ENCODE assay signal across 40 mouse cellular contexts in the genomic region with DNA sequence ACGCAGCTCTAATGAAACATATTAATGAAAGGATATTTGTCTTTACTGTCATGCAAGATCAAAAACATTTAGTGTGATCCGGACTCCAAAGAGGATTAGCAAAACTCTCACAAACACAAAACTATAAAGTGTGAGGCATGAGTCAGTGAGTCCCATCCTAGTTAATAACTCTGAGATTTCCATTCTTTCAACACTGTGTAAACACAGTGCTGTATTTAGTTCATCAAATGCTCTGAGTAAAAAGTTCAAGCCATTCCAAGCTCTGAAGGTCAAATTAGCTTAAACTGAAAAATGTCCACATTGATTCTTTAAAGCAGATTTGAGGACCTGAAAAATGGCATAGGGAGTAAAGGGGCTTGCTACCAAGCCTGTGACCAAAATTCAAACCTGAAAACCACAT. TPM values are rescaled to one million over a fixed set of nuclear protein-coding genes. Genes with fewer than 3 reads are reported as not detected.
"Had no signal": no experiment of that assay in that cellular context is flagged by ENCODE, and none has a peak within 500 bp of the region (broad histone marks: within the 10 kb centered on the region; RNA-seq: fewer than 3 reads in every experiment).

No protein-coding gene starts in this region.

- H3K4me2 ChIP-seq: embryonic facial prominence, embryonic 12.5 days; embryonic facial prominence, embryonic 13.5 days; embryonic facial prominence, embryonic 15.5 days; forebrain, embryonic 12.5 days; forebrain, embryonic 13.5 days; forebrain, embryonic 15.5 days had no signal

- H3K27me3 ChIP-seq: embryonic facial prominence, embryonic 12.5 days; embryonic facial prominence, embryonic 13.5 days; embryonic facial prominence, embryonic 15.5 days; forebrain, embryonic 12.5 days; forebrain, embryonic 13.5 days; forebrain, embryonic 15.5 days had no signal

- H3K4me1 ChIP-seq: embryonic facial prominence, embryonic 10.5 days; embryonic facial prominence, embryonic 12.5 days; embryonic facial prominence, embryonic 13.5 days; embryonic facial prominence, embryonic 15.5 days; forebrain, embryonic 10.5 days; forebrain, embryonic 12.5 days; forebrain, embryonic 13.5 days; forebrain, embryonic 15.5 days had no signal

- H3K27ac ChIP-seq: embryonic facial prominence, embryonic 10.5 days; embryonic facial prominence, embryonic 12.5 days; embryonic facial prominence, embryonic 13.5 days; embryonic facial prominence, embryonic 15.5 days; forebrain, embryonic 10.5 days; forebrain, embryonic 12.5 days; forebrain, embryonic 13.5 days; forebrain, embryonic 15.5 days; gastrocnemius, adult 2 months; heart, adult 2 months had no signal

- H3K4me3 ChIP-seq: embryonic facial prominence, embryonic 10.5 days; embryonic facial prominence, embryonic 12.5 days; embryonic facial prominence, embryonic 13.5 days; embryonic facial prominence, embryonic 15.5 days; erythroblast, embryonic 14.5 days; forebrain, embryonic 10.5 days; forebrain, embryonic 12.5 days; forebrain, embryonic 13.5 days; forebrain, embryonic 15.5 days; gastrocnemius, adult 2 months; heart, adult 2 months had no signal

- ATAC-seq: forebrain, embryonic 13.5 days; forebrain, embryonic 14.5 days; forebrain, embryonic 15.5 days; forebrain, embryonic 16.5 days; forebrain, postnatal 0 days had no signal

- H3K9ac ChIP-seq: embryonic facial prominence, embryonic 12.5 days; embryonic facial prominence, embryonic 13.5 days; embryonic facial prominence, embryonic 15.5 days; forebrain, embryonic 12.5 days; forebrain, embryonic 13.5 days; forebrain, embryonic 15.5 days; forebrain, postnatal 0 days had no signal

- H3K36me3 ChIP-seq: embryonic facial prominence, embryonic 10.5 days; embryonic facial prominence, embryonic 12.5 days; embryonic facial prominence, embryonic 13.5 days; embryonic facial prominence, embryonic 15.5 days; forebrain, embryonic 10.5 days; forebrain, embryonic 12.5 days; forebrain, embryonic 15.5 days had no signal

- DNase-seq: cerebellum, adult 2 months; cerebellum, adult 8-10 months; cerebellum, adult 9-10 months; cerebellum, adult 9-11 months; cerebellum, postnatal 10 days; cerebellum, postnatal 14 days; cerebellum, postnatal 25 days; cerebellum, postnatal 36 days; embryo, embryonic 11 days; forebrain, postnatal 0 days; gastrocnemius, adult 2 months; gastrocnemius, postnatal 10 days; gastrocnemius, postnatal 14 days; gastrocnemius, postnatal 25 days; gastrocnemius, postnatal 36 days; heart, adult 11 months; heart, adult 18-20 months; heart, adult 2 months had no signal

- H3K9me3 ChIP-seq: embryonic facial prominence, embryonic 10.5 days; embryonic facial prominence, embryonic 12.5 days; embryonic facial prominence, embryonic 13.5 days; embryonic facial prominence, embryonic 15.5 days; forebrain, embryonic 10.5 days; forebrain, embryonic 13.5 days; forebrain, embryonic 15.5 days had no signal

RNA-seq across cellular contexts. Expression of a gene that starts 2.2 kb away (rescaled TPM):
- total RNA-seq: common myeloid progenitor, adult 5-6 weeks; forebrain, postnatal 0 days; gastrocnemius, adult 2 months; gastrocnemius, postnatal 14 days; gastrocnemius, postnatal 25 days; granulocyte monocyte progenitor cell, adult 5-6 weeks; heart, adult 18-20 months; heart, adult 2 months had no signal
- polyA plus RNA-seq: embryonic facial prominence, embryonic 10.5 days; embryonic facial prominence, embryonic 11.5 days; embryonic facial prominence, embryonic 12.5 days; erythroblast, embryonic 14.5 days; forebrain, embryonic 10.5 days; forebrain, embryonic 11.5 days; forebrain, embryonic 12.5 days; forebrain, embryonic 13.5 days; forebrain, embryonic 14.5 days; forebrain, embryonic 15.5 days; forebrain, embryonic 16.5 days; forebrain, postnatal 0 days; heart, adult 2 months had no signal

RNA-seq across cellular contexts. Expression of a gene that starts 16.2 kb away (rescaled TPM):
- total RNA-seq: common myeloid progenitor, adult 5-6 weeks; granulocyte monocyte progenitor cell, adult 5-6 weeks had no signal
- polyA plus RNA-seq: embryonic facial prominence, embryonic 11.5 days; erythroblast, embryonic 14.5 days; forebrain, embryonic 10.5 days; forebrain, embryonic 11.5 days; forebrain, embryonic 12.5 days had no signal

RNA-seq across cellular contexts. Expression of a gene that starts 42.0 kb away (rescaled TPM):
- total RNA-seq: common myeloid progenitor, adult 5-6 weeks; forebrain, postnatal 0 days; gastrocnemius, adult 18-20 months; gastrocnemius, adult 2 months; gastrocnemius, adult 8-10 months; gastrocnemius, postnatal 10 days; gastrocnemius, postnatal 14 days; gastrocnemius, postnatal 25 days; gastrocnemius, postnatal 36 days; gastrocnemius, postnatal 4 days; granulocyte monocyte progenitor cell, adult 5-6 weeks; heart, adult 18-20 months; heart, adult 2 months had no signal
- polyA plus RNA-seq: cerebellum, adult 2 months; cortical plate, adult 2 months; embryonic facial prominence, embryonic 10.5 days; embryonic facial prominence, embryonic 11.5 days; embryonic facial prominence, embryonic 12.5 days; embryonic facial prominence, embryonic 13.5 days; embryonic facial prominence, embryonic 14.5 days; embryonic facial prominence, embryonic 15.5 days; forebrain, embryonic 10.5 days; forebrain, embryonic 11.5 days; forebrain, embryonic 12.5 days; forebrain, embryonic 13.5 days; forebrain, embryonic 14.5 days; forebrain, embryonic 15.5 days; forebrain, embryonic 16.5 days; forebrain, postnatal 0 days; frontal cortex, adult 2 months; gonadal fat pad, adult 2 months; heart, adult 2 months had no signal

RNA-seq across cellular contexts. Expression of a gene that starts 42.1 kb away (rescaled TPM):
- total RNA-seq: common myeloid progenitor, adult 5-6 weeks; forebrain, postnatal 0 days; gastrocnemius, adult 18-20 months; gastrocnemius, adult 2 months; gastrocnemius, adult 8-10 months; gastrocnemius, postnatal 10 days; gastrocnemius, postnatal 14 days; gastrocnemius, postnatal 25 days; gastrocnemius, postnatal 36 days; gastrocnemius, postnatal 4 days; granulocyte monocyte progenitor cell, adult 5-6 weeks; heart, adult 18-20 months; heart, adult 2 months had no signal
- polyA plus RNA-seq: cerebellum, adult 2 months; cortical plate, adult 2 months; embryonic facial prominence, embryonic 10.5 days; embryonic facial prominence, embryonic 11.5 days; embryonic facial prominence, embryonic 12.5 days; embryonic facial prominence, embryonic 13.5 days; embryonic facial prominence, embryonic 14.5 days; embryonic facial prominence, embryonic 15.5 days; erythroblast, embryonic 14.5 days; forebrain, embryonic 10.5 days; forebrain, embryonic 11.5 days; forebrain, embryonic 12.5 days; forebrain, embryonic 13.5 days; forebrain, embryonic 14.5 days; forebrain, embryonic 15.5 days; forebrain, embryonic 16.5 days; forebrain, postnatal 0 days; frontal cortex, adult 2 months; gonadal fat pad, adult 2 months; heart, adult 2 months had no signal

RNA-seq across cellular contexts. Expression of a gene that starts 57.7 kb away (rescaled TPM):
- total RNA-seq: common myeloid progenitor, adult 5-6 weeks; forebrain, postnatal 0 days; gastrocnemius, adult 2 months; gastrocnemius, postnatal 10 days; gastrocnemius, postnatal 14 days; granulocyte monocyte progenitor cell, adult 5-6 weeks had no signal
- polyA plus RNA-seq: embryonic facial prominence, embryonic 10.5 days; embryonic facial prominence, embryonic 11.5 days; embryonic facial prominence, embryonic 12.5 days; embryonic facial prominence, embryonic 13.5 days; embryonic facial prominence, embryonic 14.5 days; erythroblast, embryonic 14.5 days; forebrain, embryonic 10.5 days; forebrain, embryonic 11.5 days; forebrain, embryonic 12.5 days; forebrain, embryonic 13.5 days; forebrain, embryonic 14.5 days; forebrain, embryonic 15.5 days; forebrain, embryonic 16.5 days; forebrain, postnatal 0 days had no signal
